Mouse (Mus musculus) adrenal gland, postnatal 25 days (tissue): ENCODE measurements around the gene Fam71e1. TPM values are rescaled to one million over a fixed set of nuclear protein-coding genes. Genes with fewer than 3 reads are reported as not detected.

Source experiments
- DNase-seq: peaks from one replicate; pipeline ENCODE4 v3.0.0; 2021; ENCODE audit warnings: mixed read lengths
- total RNA-seq: library from RNA; stranded (reverse); gene quantifications from 2 replicates; pipeline ENCODE4 v1.2.3, GENCODE M21; 2021

Gene Fam71e1
- total RNA-seq, 1 experiment from 2014 or later, result 17.5 TPM

- DNase-seq, result no peak
Measured at GRCm38 (mm10) chr7:44498922-44499321, 2.5 kb downstream of the Fam71e1 start.

GRCm38 (mm10) chr7:44500046-44500445 is 3.7 kb downstream of the Fam71e1 start:
- DNase-seq, result no peak

DNA sequence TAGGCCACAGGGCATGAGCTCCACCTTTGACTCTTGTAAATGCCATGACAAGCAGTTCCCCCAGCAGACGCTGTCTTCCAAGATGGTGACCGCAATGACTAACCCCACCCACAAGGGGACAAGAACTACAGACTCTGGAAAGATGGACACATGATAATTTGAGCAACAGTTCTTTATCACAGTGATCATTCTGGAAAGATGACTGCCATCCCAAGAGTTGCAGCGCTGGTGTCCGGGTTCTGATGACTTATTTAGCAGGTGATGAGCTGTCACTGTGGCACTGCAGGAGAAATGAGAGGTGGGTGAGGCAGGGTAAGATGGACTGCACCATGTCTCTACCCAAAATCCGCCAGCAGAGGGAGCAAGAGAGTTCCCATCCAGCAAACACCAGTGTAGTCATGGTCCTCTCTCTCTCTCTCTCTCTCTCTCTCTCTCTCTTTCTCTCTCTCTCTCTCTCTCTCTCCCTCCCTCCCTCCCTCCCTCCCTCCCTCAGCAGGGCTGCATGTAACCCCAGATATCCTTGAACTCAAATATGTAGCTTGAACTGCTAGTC is 5.3 kb downstream of the Fam71e1 start:
- DNase-seq, result peak; percentile 68

GRCm38 (mm10) chr7:44507491-44507890 is 11.1 kb downstream of the Fam71e1 start:
- DNase-seq, result no peak

DNA sequence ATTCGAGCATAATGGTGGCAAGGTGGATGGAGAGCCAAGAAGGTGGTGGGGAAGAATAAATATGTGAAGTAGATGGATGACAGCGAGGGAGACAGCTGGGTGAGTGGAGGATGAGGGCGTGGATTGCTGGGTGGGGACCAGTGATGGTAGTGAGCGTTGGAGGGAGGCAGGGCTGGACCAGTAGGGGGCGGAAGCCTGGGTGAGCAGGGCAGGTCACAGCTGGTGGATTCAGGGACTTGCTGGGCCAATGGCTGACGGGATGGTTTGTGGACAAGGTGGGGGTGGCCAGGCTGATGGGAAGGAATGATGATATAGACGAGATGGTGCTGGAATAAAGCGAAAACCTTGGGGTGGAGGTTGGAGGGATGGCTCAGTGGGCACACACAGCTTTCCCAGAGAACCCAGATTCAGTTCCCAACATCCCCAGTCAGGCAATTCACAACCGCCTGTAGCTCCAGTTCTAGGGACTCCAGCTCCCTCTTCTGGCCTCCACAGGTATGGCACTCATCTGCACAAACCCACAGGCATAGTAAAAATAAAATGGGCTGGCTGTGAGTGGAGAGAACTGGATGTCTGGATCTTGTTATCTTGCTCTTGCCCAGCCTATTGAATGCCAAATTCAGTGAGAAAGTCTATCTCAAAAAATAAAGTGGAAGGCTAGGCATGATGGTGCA is 23.0 kb downstream of the Fam71e1 start:
- no peak for DNase-seq

DNA sequence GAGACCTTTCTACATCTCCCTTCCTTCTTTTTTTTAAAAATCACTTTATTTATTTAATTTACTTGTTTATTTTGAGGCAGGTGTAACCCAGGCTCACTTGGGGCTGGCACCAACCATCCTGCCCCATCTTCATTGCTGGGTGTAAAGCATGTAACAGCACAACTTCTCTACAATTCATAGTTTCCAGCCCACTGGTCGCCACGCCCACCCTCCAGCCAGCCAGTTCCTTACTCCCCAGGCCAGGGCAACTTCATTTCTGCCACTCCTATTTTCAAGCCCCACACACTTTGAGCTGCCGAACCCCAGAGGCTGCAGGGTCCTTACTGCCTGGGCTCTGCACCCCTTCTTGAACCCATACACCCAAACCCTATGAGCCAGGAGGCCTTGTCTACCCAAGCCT is 24.6 kb downstream of the Fam71e1 start:
- DNase-seq, result no peak

- peak; percentile 64 for DNase-seq
Measured at GRCm38 (mm10) chr7:44521710-44522109, 25.3 kb downstream of the Fam71e1 start.

DNA sequence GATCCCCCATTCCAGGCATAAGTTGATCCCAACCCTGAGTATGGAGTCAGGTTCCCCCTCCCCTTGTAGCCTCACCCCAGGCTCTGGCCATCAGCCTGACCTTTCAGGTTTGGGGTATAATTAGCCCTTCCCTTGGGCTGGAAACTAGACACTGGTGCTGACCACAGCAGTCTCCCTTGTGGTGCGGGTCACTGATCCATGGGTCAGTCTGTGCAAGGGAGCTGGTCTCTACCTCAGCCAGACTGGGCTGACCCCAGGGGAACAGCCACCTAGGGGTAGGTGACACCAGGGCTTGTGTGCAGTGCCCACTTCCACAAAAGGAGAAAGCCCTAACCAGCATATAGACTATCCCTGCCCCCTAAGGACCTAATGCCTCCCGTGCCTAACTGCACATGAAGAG is 26.7 kb downstream of the Fam71e1 start:
- DNase-seq, result no peak

- no peak for DNase-seq
Measured at GRCm38 (mm10) chr7:44524502-44524901, 28.1 kb downstream of the Fam71e1 start, which contains the start of gene Mybpc2. TSS of gene Mybpc2 (minus strand) at chr7:44524656.

DNA sequence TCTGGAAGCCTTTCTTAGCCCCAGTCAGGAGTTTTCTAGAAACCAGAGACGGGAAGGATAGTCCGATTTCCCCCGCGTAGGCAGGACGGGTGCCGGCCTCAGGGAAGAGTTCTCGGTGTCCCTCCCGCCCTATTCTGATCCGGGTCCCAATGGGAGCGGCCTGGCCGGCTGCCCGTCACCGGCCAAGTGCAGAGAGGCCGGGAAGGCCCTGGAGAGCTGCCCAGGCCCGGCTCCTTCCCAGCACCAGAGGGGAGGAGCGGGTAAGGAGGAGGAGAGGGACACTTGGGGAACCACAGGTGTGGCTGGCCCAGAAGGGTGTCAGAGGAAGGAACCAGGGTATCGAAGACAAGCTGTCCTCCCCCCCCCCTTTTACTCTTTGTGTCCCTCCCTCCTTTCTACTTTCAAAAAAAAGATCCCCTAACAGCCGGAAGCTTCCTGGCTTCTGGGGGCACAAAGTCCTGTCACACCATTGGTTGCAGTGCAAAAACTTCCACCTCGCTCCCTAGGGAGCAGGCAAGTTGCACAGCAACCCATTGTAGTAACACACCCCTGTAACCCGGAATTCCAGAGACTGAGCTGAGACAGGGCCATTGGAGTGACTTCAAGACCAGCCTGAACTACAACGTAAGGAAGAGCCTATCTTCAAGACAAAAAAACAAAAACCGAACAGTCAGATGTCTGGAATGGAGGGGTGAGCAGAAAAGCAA is 28.9 kb downstream of the Fam71e1 start:
- DNase-seq, result peak; percentile 89

DNA sequence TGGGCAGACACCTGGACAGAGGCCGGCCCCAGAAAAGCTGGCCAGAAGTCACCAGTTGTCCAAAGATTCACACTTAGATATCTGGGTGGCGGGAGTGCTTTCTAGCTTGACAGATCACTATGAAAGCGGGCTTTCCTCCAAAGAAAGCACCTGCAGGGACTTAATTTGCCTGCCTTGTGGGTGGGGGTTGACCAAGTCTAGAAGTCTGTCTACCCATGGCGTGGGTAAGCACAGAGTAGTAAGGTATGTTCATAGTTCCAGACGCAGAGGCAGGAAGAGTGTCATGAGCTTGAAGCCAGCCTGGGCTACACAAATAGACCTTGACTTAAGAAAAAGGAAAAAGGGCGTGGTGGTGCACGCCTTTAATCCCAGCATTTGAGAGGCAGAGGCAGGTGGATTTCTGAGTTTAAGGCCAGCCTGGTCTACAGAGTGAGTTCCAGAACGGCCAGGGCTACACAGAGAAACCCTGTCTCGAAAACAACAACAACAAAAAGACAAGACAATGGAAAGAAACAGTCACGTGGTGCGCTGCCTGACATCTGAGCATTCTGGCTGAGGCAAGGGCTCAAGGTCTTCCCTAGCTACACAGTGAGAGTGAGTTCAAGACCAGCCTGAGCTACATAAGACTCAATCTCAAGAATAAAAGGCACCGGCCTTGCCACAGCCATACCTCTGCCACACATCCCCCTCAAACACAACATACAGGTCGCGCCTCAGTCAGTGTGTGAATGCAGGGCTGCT is 30.2 kb downstream of the Fam71e1 start:
- DNase-seq, result no peak

DNA sequence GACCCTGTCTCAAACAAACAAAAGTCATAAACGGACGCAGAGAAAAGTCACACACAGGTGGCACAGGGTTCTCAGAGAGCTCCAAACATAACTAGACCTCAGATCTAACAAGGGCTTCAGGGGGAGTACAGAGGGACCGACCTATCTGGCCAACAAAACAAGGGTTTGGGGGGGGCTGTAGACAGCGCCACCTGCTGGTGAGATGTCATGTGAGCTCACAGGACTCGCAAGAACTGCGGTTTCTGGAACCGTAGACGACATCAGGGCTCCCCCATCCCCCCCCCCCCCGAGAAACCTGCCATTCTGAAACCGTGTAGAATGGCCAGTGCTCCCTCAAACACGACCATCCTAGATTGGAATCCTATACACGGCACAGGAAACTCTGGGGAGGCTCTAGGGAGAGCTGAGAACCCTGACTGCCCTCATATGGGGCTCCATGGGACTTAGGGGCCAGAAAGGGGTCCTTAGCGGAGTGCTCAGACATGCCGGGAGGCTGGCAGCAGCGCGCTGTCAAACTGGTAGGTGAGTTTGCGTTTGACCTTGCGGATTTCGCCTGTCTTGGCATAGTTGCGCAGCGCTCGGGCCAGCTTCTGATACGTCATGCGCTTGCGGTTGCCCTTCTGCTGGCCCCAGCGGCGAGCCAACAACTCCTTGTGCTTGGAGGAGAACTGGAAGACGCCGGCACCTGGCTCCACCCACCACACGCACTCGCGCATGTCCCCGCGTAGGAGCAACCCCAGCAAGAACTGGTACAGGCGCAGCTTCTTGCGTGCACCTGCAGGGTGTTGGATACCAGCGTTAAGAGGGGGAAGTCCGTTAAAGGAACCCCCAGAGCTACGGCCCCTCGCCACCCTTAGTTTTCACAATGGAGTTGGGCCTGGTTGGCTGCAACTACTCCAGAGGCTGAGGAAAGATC is 31.4 kb downstream of the Fam71e1 start:
- peak; percentile 70 for DNase-seq

- DNase-seq, result no peak
Measured at GRCm38 (mm10) chr7:44529518-44529917, 33.1 kb downstream of the Fam71e1 start.

GRCm38 (mm10) chr7:44530507-44530906 is 34.1 kb downstream of the Fam71e1 start:
- no peak for DNase-seq

- DNase-seq, result no peak
Measured at GRCm38 (mm10) chr7:44531207-44531606, 34.8 kb downstream of the Fam71e1 start.

DNA sequence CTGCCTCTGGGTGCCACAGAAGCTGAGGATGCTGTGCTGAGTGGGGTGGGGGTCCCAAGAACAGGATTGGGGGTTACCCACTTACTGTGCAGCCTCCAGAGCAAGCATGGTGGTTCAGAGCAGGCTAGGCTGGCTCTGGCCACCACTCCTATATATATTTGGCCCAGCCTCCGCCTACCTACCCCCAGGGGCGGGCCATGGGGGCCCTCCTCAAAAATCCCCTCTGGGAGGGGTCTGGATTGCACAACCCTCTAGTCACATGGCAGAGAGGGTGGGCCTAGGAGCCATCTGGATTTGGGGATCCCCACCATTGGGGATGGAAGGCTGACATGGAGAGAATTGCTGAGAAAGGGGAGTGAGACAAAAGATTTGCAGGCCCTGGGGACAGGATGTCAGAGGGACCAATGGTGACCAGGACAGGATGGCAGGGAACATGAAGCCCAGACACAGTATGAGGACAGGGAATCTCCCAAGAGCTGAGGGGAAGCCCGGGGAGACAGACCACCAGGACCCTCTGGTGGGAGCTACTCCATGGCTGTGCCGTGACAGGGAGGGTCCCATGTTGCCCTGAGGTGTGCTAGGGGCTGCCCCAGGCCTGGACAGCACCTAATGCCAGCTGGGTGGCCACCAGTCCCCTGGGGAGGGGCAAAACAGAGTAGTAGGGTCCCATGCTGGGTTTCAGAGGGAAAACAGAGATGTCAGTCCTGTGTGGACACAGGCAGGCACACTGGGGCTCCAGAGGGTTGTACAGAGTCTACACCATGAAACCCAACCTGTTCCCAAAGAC is 35.8 kb downstream of the Fam71e1 start, which contains the start of gene Spib:
TSS of gene Spib (minus strand) at position 126 of the 787 bp plus-strand sequence.
- no peak for DNase-seq

GRCm38 (mm10) chr7:44532918-44533745 is 36.8 kb downstream of the Fam71e1 start:
- DNase-seq, result no peak

DNA sequence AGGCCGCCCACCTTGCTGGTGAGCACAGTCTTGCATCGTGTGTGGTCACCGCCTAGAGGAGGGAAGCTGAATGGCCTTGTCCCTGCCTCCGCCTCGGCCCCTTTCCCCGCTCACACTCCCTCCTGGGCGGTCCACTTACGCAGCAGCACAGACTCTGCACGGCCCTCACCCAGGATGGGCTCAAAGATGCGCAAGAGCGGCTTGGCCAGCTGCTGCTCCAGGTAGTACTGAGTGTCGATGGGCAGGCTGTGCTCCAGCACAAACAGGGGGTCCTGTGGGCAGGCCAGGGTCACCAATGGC is 37.3 kb downstream of the Fam71e1 start:
- DNase-seq, result no peak

- no peak for DNase-seq
Measured at GRCm38 (mm10) chr7:44534242-44534641, 37.9 kb downstream of the Fam71e1 start.
